Mouse (Mus musculus): Measurements from ENCODE around the gene Fastkd1. TPM values are rescaled to one million over a fixed set of nuclear protein-coding genes. Genes with fewer than 3 reads are reported as not detected.
"Not testable (repeated sequence)": the region's sequence is repeated elsewhere in the genome, so short reads cannot be mapped to it uniquely, and the experiment has no call there.

Gene Fastkd1
- polyA plus RNA-seq, 1 experiment from 2014 or later: 12.3 TPM

DNA sequence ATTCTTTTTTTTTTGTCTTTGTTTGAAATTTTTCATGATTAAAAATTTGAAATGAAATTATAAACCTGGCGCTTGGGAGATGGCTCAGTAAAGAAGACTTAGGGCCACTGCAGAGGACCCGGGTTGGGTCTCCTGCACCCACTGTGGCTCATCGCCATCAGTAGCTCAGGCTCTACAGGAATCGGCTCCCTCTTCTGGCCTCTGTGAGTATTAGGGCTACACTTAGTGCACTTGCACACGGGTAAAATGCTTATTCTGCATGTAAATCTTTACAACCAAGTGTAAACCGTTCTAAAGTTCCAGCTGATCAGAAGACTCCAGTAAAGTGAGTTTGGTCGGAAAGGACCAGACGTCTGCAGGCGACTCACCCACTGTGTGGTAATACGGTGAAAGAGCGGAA, 19.8 kb downstream of the Fastkd1 start:
- Histone ChIP-seq H3K4me1 (replicated peaks) (no peaks in the 10 kb centered on the region), H3K4me3 (replicated peaks) (no peak overlapping the region), H3K36me3 (peaks cover 9% of the 10 kb centered on the region; the same call in 1 of the 2 replicates), H3K9ac (no peak overlapping the region), H3K9me3 (no peaks in the 10 kb centered on the region), H3K27ac (no peak overlapping the region), H3K4me2 (replicated peaks) (no peak overlapping the region), H3K27me3 (replicated peaks) (no peaks in the 10 kb centered on the region)
- ATAC-seq: no peak
- WGBS: 91% methylated on average over 11 of the region's 11 CpGs

DNA sequence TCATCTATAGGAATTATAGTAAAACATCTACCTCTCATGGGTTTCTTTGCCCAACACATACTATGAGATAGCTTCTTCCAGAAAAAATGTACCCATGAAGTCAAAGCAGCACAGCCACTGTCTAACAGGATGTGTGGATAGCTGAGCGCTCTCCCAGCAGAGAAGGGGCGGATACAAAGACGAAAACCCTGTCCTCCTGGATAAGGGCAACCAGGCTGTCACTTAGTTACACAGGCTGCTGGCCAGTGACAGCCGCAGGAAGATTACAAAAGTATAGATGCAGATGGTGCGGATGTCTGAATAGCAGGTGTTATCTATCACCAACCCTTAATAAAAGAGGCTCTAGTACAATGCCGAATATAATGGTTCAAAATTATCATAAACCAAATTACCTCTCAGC, 22.5 kb downstream of the Fastkd1 start:
- Histone ChIP-seq H3K4me1 (replicated peaks) (no peaks in the 10 kb centered on the region), H3K9me3 (no peaks in the 10 kb centered on the region), H3K4me2 (replicated peaks) (no peak overlapping the region), H3K9ac (no peak overlapping the region), H3K27ac (no peak overlapping the region), H3K27me3 (replicated peaks) (no peaks in the 10 kb centered on the region), H3K4me3 (replicated peaks) (no peak overlapping the region), H3K36me3 (peaks cover 9% of the 10 kb centered on the region; the same call in 1 of the 2 replicates)
- no peak for ATAC-seq
- 86% methylated on average over 6 of the region's 6 CpGs for WGBS

DNA sequence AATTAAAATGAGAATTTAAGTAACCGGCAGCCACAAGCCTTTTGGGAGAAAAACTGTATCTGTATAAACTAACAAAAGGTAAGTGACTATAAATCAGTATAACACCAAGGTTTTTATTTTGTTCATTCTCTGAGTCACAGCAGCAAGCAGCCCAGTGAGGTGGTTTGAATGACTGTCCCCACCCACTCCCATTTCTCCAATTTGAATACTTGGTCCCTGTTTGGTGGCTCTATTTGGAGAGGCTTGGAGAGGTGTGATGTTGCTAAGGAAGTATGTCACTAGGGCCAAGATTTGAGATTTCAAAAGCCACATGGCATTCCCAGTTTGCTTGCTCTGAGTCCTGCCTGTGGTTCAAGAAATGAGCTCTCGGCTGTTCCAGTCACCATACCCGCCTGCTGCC, 23.1 kb downstream of the Fastkd1 start:
- Histone ChIP-seq H3K4me1 (replicated peaks) (no peaks in the 10 kb centered on the region), H3K4me2 (replicated peaks) (no peak overlapping the region), H3K27ac (no peak overlapping the region), H3K9ac (no peak overlapping the region), H3K36me3 (peaks cover 9% of the 10 kb centered on the region; the same call in 1 of the 2 replicates), H3K27me3 (replicated peaks) (no peaks in the 10 kb centered on the region), H3K9me3 (no peaks in the 10 kb centered on the region), H3K4me3 (replicated peaks) (no peak overlapping the region)
- no peak for ATAC-seq
- WGBS: 95% methylated on average over 3 of the region's 3 CpGs

DNA sequence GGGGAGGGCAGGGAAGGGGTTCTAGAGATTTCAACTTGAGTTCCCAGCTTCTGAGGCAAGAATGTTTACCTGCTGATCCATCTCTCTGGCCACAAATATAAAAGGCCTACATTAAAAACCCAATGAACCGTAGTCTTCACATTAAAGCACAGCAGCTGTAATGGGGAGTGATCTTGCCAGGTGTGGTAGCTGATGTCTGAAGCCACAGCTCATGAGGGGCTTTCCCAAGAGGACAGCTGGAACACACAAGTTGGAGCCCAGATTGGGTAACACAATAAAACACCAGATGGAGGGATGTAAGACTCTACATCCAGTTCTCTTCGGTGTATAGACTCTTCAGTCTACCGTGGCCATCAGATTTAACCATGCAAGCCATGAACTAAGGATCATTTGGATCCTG, 28.8 kb downstream of the Fastkd1 start:
- Histone ChIP-seq H3K9ac (no peak overlapping the region), H3K4me1 (replicated peaks) (no peaks in the 10 kb centered on the region), H3K27ac (no peak overlapping the region), H3K4me2 (replicated peaks) (no peak overlapping the region), H3K27me3 (replicated peaks) (no peaks in the 10 kb centered on the region), H3K4me3 (replicated peaks) (no peak overlapping the region), H3K36me3 (no peaks in the 10 kb centered on the region), H3K9me3 (no peaks in the 10 kb centered on the region)
- no peak for ATAC-seq
- 96% methylated on average over 3 of the region's 3 CpGs for whole genome bisulfite sequencing

DNA sequence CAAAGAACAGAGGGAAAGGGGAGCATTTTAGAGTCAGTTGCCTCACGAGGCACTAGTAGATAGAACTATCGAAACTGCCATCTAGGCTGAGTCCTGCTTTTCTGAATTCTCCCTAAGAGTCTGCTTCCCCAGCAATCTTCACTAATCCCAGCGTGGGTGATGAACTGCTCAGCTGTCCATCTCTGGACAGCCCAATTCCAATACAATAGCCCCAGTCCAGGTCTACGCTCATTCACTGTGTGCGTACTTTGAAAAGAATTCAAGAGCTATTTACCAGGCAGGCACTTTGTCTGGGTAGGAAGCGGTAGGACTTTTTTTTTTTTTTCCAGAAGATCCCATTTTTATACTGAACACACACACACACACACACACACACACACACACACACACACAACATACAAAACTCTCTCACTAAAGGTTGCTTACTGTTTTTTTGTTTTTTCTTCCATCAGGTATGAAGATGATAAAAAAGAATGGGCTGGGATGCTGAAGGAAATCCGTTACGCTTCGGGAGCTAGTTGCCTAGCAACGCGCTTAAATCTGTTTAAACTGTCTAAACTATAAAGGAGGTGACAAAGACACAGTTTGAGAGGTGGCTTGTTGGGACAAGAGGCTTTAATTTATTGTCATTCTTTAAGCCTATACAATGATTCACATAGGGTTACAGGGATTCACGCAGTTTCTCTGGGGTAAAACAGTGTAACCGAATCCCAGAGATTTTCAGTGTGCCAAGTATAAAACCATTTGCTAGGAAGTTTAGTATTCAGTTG, 30.1 kb downstream of the Fastkd1 start:
- no peaks in the 10 kb centered on the region for H3K27me3 ChIP-seq (replicated peaks)
- no peak overlapping the region for H3K27ac ChIP-seq
- no peak overlapping the region for H3K9ac ChIP-seq
- no peak for ATAC-seq
- 88% methylated on average over 13 of the region's 13 CpGs for WGBS
- H3K9me3 ChIP-seq: no peaks in the 10 kb centered on the region
- H3K4me2 ChIP-seq (replicated peaks): no peak overlapping the region
- H3K36me3 ChIP-seq: no peaks in the 10 kb centered on the region
- no peak overlapping the region for H3K4me3 ChIP-seq (replicated peaks)
- no peaks in the 10 kb centered on the region for H3K4me1 ChIP-seq (replicated peaks)

DNA sequence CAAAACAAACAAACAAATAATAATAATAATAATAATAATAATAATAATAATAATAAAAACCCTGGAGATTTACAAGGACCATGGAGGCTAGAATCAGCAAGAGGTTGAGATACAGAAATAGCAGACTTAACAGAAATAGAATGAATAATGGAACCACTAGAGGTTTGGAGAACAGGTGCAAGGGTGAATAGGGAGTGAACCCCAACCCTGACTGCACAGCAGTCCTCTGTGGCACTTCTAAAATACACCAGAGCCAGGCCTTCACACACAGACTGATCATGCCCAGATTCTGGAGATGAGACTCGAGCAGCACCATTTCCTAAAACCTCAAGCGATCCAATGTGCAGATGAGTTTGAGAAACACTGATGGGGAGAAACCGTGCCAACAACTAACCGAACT, 31.4 kb downstream of the Fastkd1 start:
- 91% methylated on average over 4 of the region's 4 CpGs for WGBS
- H3K4me3 ChIP-seq (replicated peaks): no peak overlapping the region
- no peak for ATAC-seq

DNA sequence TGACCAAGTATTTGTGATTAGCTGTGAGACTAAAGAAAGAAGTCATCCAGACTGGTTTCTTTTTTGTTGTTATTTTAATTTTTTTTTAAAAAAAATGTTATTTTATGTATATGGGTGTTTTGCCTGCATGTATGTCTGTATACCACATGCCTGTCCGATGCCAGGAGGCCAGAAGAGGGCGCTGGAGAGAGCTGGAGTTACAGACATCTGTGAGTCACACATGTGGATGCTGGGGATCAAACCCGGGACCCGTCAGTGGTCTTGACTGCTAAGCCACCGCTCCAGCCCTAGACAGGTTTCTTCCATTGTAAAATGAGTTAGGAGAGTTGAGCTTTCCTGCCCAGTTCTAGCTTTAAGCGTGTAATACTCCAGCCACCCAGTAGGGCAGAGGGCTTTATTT, 33.3 kb downstream of the Fastkd1 start:
- Histone ChIP-seq H3K4me3 (replicated peaks) (no peak overlapping the region), H3K27me3 (replicated peaks) (no peaks in the 10 kb centered on the region), H3K27ac (no peak overlapping the region), H3K4me1 (replicated peaks) (no peaks in the 10 kb centered on the region), H3K4me2 (replicated peaks) (no peak overlapping the region), H3K36me3 (no peaks in the 10 kb centered on the region), H3K9me3 (no peaks in the 10 kb centered on the region), H3K9ac (no peak overlapping the region)
- no peak for ATAC-seq
- WGBS: 62% methylated on average over 6 of the region's 6 CpGs

More for the DNA sequence above, 31.4 kb downstream of the Fastkd1 start:
- Histone ChIP-seq H3K9ac (no peak overlapping the region), H3K36me3 (no peaks in the 10 kb centered on the region), H3K9me3 (no peaks in the 10 kb centered on the region), H3K4me2 (replicated peaks) (no peak overlapping the region), H3K27me3 (replicated peaks) (no peaks in the 10 kb centered on the region), H3K4me1 (replicated peaks) (no peaks in the 10 kb centered on the region), H3K27ac (no peak overlapping the region)

DNA sequence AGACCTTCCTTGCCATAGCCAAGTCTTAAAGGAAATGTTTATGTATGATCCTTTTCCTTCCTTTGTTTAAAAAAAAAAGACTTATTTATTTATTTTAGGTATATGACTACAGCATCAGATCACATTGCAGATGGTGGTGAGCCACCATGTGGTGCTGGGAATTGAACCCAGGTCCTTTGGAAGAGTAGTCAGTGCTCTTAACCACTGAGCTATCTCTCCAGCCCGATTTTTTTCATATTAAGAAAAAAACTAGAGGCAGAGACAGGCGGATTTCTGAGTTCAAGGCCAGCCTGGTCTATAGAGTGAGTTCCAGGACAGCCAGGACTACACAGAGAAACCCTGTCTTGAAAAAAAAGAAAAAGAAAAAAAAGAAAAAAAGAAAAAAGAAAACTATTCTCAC, 36.1 kb downstream of the Fastkd1 start:
- H3K27ac ChIP-seq; H3K9ac ChIP-seq; H3K4me1 ChIP-seq (replicated peaks); H3K36me3 ChIP-seq; H3K4me2 ChIP-seq (replicated peaks); ATAC-seq; H3K4me3 ChIP-seq (replicated peaks); H3K27me3 ChIP-seq (replicated peaks); H3K9me3 ChIP-seq: not testable (repeated sequence)
- 91% methylated on average over 2 of the region's 2 CpGs for WGBS

DNA sequence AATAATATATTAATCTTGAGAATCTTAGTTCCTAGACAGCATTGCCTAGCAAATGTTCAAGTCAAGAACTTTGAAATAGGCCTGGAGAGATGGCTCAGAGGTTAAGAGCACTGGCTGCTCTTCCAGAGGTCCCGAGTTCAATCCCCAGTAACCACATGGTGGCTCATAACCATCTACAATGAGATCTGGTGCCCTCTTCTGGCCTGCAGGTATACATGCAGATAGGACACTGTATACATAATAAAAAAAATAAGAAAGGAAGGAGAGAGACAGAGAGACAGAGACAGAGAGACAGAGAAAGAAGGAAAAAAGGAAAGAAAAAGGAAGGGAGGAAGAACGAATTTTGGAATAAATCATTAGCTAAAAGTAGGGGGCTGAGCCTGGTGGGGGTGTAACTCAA, 36.6 kb downstream of the Fastkd1 start:
- Histone ChIP-seq H3K27me3 (replicated peaks) (no peaks in the 10 kb centered on the region), H3K4me3 (replicated peaks) (no peak overlapping the region), H3K4me1 (replicated peaks) (no peaks in the 10 kb centered on the region), H3K4me2 (replicated peaks) (no peak overlapping the region), H3K27ac (no peak overlapping the region), H3K36me3 (no peaks in the 10 kb centered on the region), H3K9me3 (no peaks in the 10 kb centered on the region), H3K9ac (no peak overlapping the region)
- WGBS: 62% methylated on average over 2 of the region's 2 CpGs
- ATAC-seq: no peak

DNA sequence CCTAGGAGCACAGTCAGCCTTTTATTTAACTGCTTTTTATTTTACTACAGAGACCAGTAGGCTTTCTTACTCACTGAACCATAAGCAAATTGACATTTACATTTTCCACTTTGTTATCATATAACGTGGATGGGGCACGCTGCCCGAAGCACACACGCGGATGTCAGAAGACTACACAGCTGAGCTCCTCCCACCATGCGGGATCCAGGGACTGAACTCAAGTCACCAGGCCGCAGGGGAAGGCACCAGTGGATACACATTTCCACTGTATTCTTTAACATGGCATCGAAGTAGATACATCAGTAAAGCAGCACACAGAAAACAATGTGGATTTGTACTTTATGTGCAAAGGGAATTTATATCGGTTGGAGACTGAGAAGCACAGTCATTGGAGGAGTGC, 38.0 kb downstream of the Fastkd1 start:
- no peak overlapping the region for H3K4me2 ChIP-seq (replicated peaks)
- H3K36me3 ChIP-seq: no peaks in the 10 kb centered on the region
- no peaks in the 10 kb centered on the region for H3K27me3 ChIP-seq (replicated peaks)
- H3K9ac ChIP-seq: no peak overlapping the region
- ATAC-seq: no peak
- H3K27ac ChIP-seq: no peak overlapping the region
- no peaks in the 10 kb centered on the region for H3K9me3 ChIP-seq
- no peak overlapping the region for H3K4me3 ChIP-seq (replicated peaks)
- H3K4me1 ChIP-seq (replicated peaks): no peaks in the 10 kb centered on the region
- 88% methylated on average over 9 of the region's 9 CpGs for whole genome bisulfite sequencing

DNA sequence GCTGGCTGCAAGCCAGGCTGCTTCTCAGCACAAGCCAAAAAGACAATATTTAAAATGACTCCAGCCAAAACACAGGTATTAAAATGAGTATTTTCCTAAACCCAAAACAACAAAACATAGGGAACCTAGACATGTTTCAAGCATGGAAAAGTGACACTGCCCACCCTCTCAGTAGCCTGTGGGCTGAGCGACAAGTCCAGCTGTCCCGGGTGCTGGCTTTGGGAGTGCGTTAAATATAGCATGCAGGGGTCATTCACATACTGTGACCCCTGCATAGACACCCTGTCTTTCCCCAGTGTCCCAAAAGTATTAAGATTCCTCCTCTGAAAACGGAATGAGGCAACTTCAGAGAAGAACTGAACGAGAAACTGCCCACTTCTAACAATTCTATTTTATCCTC, 39.6 kb downstream of the Fastkd1 start:
- no peak for ATAC-seq
- Histone ChIP-seq H3K27ac (no peak overlapping the region), H3K27me3 (replicated peaks) (no peaks in the 10 kb centered on the region), H3K4me1 (replicated peaks) (no peaks in the 10 kb centered on the region), H3K9ac (no peak overlapping the region), H3K4me2 (replicated peaks) (no peak overlapping the region), H3K9me3 (no peaks in the 10 kb centered on the region), H3K36me3 (no peaks in the 10 kb centered on the region), H3K4me3 (replicated peaks) (no peak overlapping the region)
- 75% methylated on average over 5 of the region's 5 CpGs for WGBS

DNA sequence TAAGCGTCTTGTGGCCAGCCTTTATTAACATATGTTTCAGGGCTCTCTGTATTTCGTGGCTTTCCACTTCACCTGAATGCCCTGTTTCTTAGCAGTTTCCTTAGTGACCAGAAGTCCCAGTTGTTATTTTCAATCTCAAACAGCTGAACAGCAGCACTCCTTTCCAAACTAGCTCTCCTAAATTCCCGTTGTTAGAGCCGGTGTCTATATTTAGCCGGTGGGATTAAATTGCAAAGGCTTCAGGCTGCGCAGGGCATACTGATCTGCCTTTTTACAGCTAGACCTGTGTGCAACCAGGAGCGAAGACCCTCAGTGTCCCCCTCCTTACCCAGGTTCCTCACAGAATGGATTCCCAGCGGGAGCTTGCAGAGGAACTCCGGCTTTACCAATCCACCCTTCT, 43.5 kb downstream of the Fastkd1 start, which contains the start of gene Klhl41:
Klhl41 (plus strand) TSS at position 268 of the 400 bp plus-strand sequence.
- Histone ChIP-seq H3K4me3 (replicated peaks) (no peak within 1 kb of the TSS), H3K36me3 (no peaks in the 10 kb centered on the region), H3K9ac (no peak within 1 kb of the TSS), H3K27me3 (replicated peaks) (no peaks in the 10 kb centered on the region), H3K9me3 (no peaks in the 10 kb centered on the region), H3K27ac (no peak within 1 kb of the TSS), H3K4me2 (replicated peaks) (no peak within 1 kb of the TSS), H3K4me1 (replicated peaks) (no peaks in the 10 kb centered on the region)
- WGBS: 86% methylated on average over 9 of the region's 9 CpGs
- ATAC-seq: no peak

DNA sequence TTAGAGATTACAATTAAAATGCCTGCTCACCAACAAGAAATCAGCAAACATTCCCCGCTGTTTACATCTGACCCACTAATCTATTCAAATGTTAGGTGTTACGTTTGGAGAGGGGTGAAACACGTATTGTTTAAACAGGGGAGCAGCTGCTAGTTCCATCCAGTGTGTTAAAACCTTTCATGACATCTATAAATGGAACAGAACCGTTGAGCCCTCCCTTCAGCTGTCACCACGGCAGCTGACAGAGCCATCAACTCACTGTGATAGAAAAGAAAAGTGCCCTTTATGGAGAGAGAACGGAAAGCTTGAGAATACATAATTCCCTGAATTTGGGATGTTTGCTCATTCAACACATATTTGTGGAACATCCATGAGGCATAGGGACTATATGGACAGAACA, 44.9 kb downstream of the Fastkd1 start:
- no peak for ATAC-seq
- 78% methylated on average over 6 of the region's 6 CpGs for WGBS
- H3K9ac ChIP-seq: no peak overlapping the region

More for the DNA sequence above, 44.9 kb downstream of the Fastkd1 start:
- Histone ChIP-seq H3K9me3 (no peaks in the 10 kb centered on the region), H3K27me3 (replicated peaks) (no peaks in the 10 kb centered on the region), H3K4me2 (replicated peaks) (no peak overlapping the region), H3K36me3 (no peaks in the 10 kb centered on the region), H3K4me3 (replicated peaks) (no peak overlapping the region), H3K27ac (no peak overlapping the region), H3K4me1 (replicated peaks) (no peaks in the 10 kb centered on the region)

Data from intestine, embryonic 15.5 days (tissue).